Mouse (Mus musculus) kidney, adult 2 months (tissue): ENCODE measurements around the gene Anxa4.

ENCODE experiments used
- CTCF ChIP-seq: fragments of 200-500 bp; conservative IDR thresholded peaks from 2 replicates; pipeline ENCODE4 v1.5.1; 2011; ENCODE audit warnings: low read depth, mild to moderate bottlenecking, control low read depth, low read length, moderate library complexity, mixed read lengths; ENCODE audit not compliant: insufficient read depth, insufficient read length
- POLR2A ChIP-seq: fragments of 200-500 bp; IDR thresholded peaks from one replicate; pipeline ENCODE4 v1.6.1; 2011; ENCODE audit warnings: low read depth, low read length, control low read depth

DNA sequence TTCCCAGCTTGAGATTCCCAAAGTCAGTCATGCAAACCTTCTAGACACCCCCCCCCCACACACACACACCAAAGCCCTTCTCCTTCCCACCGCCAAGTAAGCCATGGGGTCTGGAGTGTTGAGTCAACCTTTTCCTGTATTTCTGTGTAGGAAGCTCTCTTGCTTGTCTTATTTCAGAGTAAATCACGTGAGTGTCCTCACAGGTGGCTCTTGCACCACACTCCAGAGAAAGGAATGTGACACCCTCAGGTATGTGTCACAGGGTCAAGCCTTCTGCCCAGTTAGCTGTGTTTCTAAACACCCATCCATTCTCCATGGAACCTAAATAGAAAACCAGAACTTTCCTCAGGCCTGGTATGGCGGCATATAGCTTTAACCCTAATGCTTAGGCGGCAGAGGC lies 24.4 kb downstream of the Anxa4 start:
- TF ChIP-seq CTCF (no peak), POLR2A (no peak)
